Mouse (Mus musculus) heart, embryonic 16.5 days (tissue): ENCODE results near the gene Dnmt3b. TPM values are rescaled to one million over a fixed set of nuclear protein-coding genes. Genes with fewer than 3 reads are reported as not detected.
"Not testable (repeated sequence)": the region's sequence is repeated elsewhere in the genome, so short reads cannot be mapped to it uniquely, and the experiment has no call there.

Experiments used
- ATAC-seq: fragments of 200-750 bp; cut with Nextera tagmentation; replicated peaks from 2 replicates; pipeline ENCODE4 v1.8.0; 2017; ENCODE audit warnings: moderate number of reproducible peaks; ENCODE audit not compliant: insufficient read depth, low FRiP score; ENCODE audit errors: extremely low read depth
- H3K27ac ChIP-seq: fragments of 300-500 bp; sonication (generic); 2 replicates; pipeline ENCODE4 v1.5.1; 2014; ENCODE audit warnings: mild to moderate bottlenecking, low read length, control low read depth, moderate library complexity
- H3K27me3 ChIP-seq: fragments of 300-500 bp; sonication (generic); 2 replicates; pipeline ENCODE4 v1.6.1; 2014; ENCODE audit warnings: low read length, mixed read lengths; ENCODE audit not compliant: control insufficient read depth, insufficient read depth
- H3K36me3 ChIP-seq: fragments of 300-500 bp; sonication (generic); 2 replicates; pipeline ENCODE4 v1.6.1; 2014; ENCODE audit not compliant: control insufficient read depth, insufficient read depth
- H3K4me1 ChIP-seq: fragments of 300-500 bp; sonication (generic); 2 replicates; pipeline ENCODE4 v1.6.1; 2014; ENCODE audit warnings: low read length, mixed read lengths; ENCODE audit not compliant: control insufficient read depth, insufficient read depth
- H3K4me2 ChIP-seq: fragments of 300-500 bp; sonication (generic); 2 replicates; pipeline ENCODE4 v1.6.1; 2014; ENCODE audit warnings: low read depth, mild to moderate bottlenecking, control low read depth, low read length
- H3K4me3 ChIP-seq: fragments of 300-500 bp; sonication (generic); 2 replicates; pipeline ENCODE4 v1.5.1; 2014; ENCODE audit warnings: mild to moderate bottlenecking, control low read depth, low read length
- H3K9ac ChIP-seq: fragments of 300-500 bp; sonication (generic); 2 replicates; pipeline ENCODE4 v1.6.1; 2014; ENCODE audit warnings: low read length, control low read depth
- H3K9me3 ChIP-seq: fragments of 300-500 bp; sonication (generic); replicated peaks from 2 replicates; pipeline ENCODE4 v1.6.1; 2016; ENCODE audit warnings: low read length; ENCODE audit not compliant: control insufficient read depth
- WGBS: fragments of 180-500 bp; shearing (Covaris S2); extraction: QIAGEN DNeasy Blood & Tissue Kit; methylation state at CpG from one replicate; pipeline ENCODE4 v1.1.7; 2014; 5-methylcytosine and 5-hydroxymethylcytosine counted together
- polyA plus RNA-seq: library from polyadenylated mRNA; unstranded; fragments of >200 nt; fragmentation: Nextera tagmentation; extraction: Ambion mirVana; gene quantifications from 2 replicates; pipeline ENCODE4 v1.2.1, GENCODE M21; 2015

The Dnmt3b gene
- polyA plus RNA-seq, 1 experiment from 2014 or later = 8.1 TPM

GRCm38 (mm10) chr2:153651681-153652080 lies 2.4 kb downstream of the Dnmt3b start:
- Histone ChIP-seq H3K9me3 (no peaks in the 10 kb centered on the region), H3K27me3 (no peaks in the 10 kb centered on the region), H3K27ac (no peak overlapping the region), H3K4me3 (no peak overlapping the region), H3K36me3 (no peaks in the 10 kb centered on the region), H3K4me1 (peaks cover 10% of the 10 kb centered on the region), H3K9ac (no peak overlapping the region), H3K4me2 (no peak overlapping the region)
- no peak for ATAC-seq
- WGBS = 56% methylated on average over 3 of the region's 3 CpGs

GRCm38 (mm10) chr2:153657659-153658058 lies 8.4 kb downstream of the Dnmt3b start:
- not testable (repeated sequence) for H3K36me3 ChIP-seq, H3K4me2 ChIP-seq, H3K27ac ChIP-seq, H3K9ac ChIP-seq, H3K4me1 ChIP-seq, H3K9me3 ChIP-seq, H3K27me3 ChIP-seq, H3K4me3 ChIP-seq, ATAC-seq
- 81% methylated on average over 7 of the region's 8 CpGs for WGBS

- H3K4me1 ChIP-seq = no peaks in the 10 kb centered on the region
- no peaks in the 10 kb centered on the region for H3K9me3 ChIP-seq
- no peak for ATAC-seq
- no peak overlapping the region for H3K4me3 ChIP-seq
- WGBS = 44% methylated on average over 3 of the region's 3 CpGs
- no peak overlapping the region for H3K4me2 ChIP-seq
- no peaks in the 10 kb centered on the region for H3K27me3 ChIP-seq
- peaks cover 11% of the 10 kb centered on the region for H3K36me3 ChIP-seq
- H3K9ac ChIP-seq = no peak overlapping the region
- H3K27ac ChIP-seq = no peak overlapping the region
These were observed 11.4 kb downstream of the Dnmt3b start for GRCm38 (mm10) chr2:153660616-153661015.

GRCm38 (mm10) chr2:153665401-153665800 lies 16.2 kb downstream of the Dnmt3b start:
- ATAC-seq = no peak
- Histone ChIP-seq H3K4me2 (no peak overlapping the region), H3K36me3 (peaks cover 11% of the 10 kb centered on the region), H3K9me3 (no peaks in the 10 kb centered on the region), H3K27me3 (no peaks in the 10 kb centered on the region), H3K4me1 (no peaks in the 10 kb centered on the region), H3K9ac (no peak overlapping the region), H3K27ac (no peak overlapping the region), H3K4me3 (no peak overlapping the region)
- 75% methylated on average over 7 of the region's 7 CpGs for WGBS

GRCm38 (mm10) chr2:153668754-153669376 lies 19.6 kb downstream of the Dnmt3b start:
- Histone ChIP-seq H3K4me2 (no peak overlapping the region), H3K27ac (no peak overlapping the region), H3K27me3 (no peaks in the 10 kb centered on the region), H3K4me3 (no peak overlapping the region), H3K9ac (no peak overlapping the region), H3K9me3 (no peaks in the 10 kb centered on the region), H3K4me1 (no peaks in the 10 kb centered on the region), H3K36me3 (0 out of 2 replicates have a peak, but pooled peaks cover 3% of the 10 kb centered on the region)
- ATAC-seq = no peak
- 56% methylated on average over 7 of the region's 7 CpGs for WGBS

GRCm38 (mm10) chr2:153670111-153670510 lies 20.9 kb downstream of the Dnmt3b start:
- no peak overlapping the region for H3K4me3 ChIP-seq
- no peaks in the 10 kb centered on the region for H3K4me1 ChIP-seq
- no peaks in the 10 kb centered on the region for H3K9me3 ChIP-seq
- no peak for ATAC-seq
- H3K36me3 ChIP-seq = 0 out of 2 replicates have a peak, but pooled peaks cover 2% of the 10 kb centered on the region
- no peak overlapping the region for H3K4me2 ChIP-seq
- H3K9ac ChIP-seq = no peak overlapping the region
- H3K27me3 ChIP-seq = no peaks in the 10 kb centered on the region
- H3K27ac ChIP-seq = no peak overlapping the region
- WGBS = 37% methylated on average over 5 of the region's 5 CpGs

- 93% methylated on average over 2 of the region's 2 CpGs for WGBS
- H3K4me2 ChIP-seq = no peak overlapping the region
- H3K4me3 ChIP-seq = no peak overlapping the region
- H3K27me3 ChIP-seq = no peaks in the 10 kb centered on the region
- H3K9me3 ChIP-seq = no peaks in the 10 kb centered on the region
- no peak overlapping the region for H3K9ac ChIP-seq
- no peaks in the 10 kb centered on the region for H3K36me3 ChIP-seq
- no peak overlapping the region for H3K27ac ChIP-seq
- no peak for ATAC-seq
- no peaks in the 10 kb centered on the region for H3K4me1 ChIP-seq
These were observed 23.4 kb downstream of the Dnmt3b start for GRCm38 (mm10) chr2:153672619-153673018.

- not testable (repeated sequence) for H3K4me2 ChIP-seq, H3K9me3 ChIP-seq, H3K36me3 ChIP-seq, H3K9ac ChIP-seq, H3K27me3 ChIP-seq, ATAC-seq, H3K4me3 ChIP-seq, H3K4me1 ChIP-seq, H3K27ac ChIP-seq
- WGBS = 35% methylated on average over 1 of the region's 1 CpGs
These were observed 26.1 kb downstream of the Dnmt3b start for GRCm38 (mm10) chr2:153675364-153675763.

GRCm38 (mm10) chr2:153676944-153677343 lies 27.7 kb downstream of the Dnmt3b start:
- no peaks in the 10 kb centered on the region for H3K27me3 ChIP-seq
- peaks cover 15% of the 10 kb centered on the region for H3K36me3 ChIP-seq
- no peak overlapping the region for H3K27ac ChIP-seq
- no peak for ATAC-seq
- no peak overlapping the region for H3K9ac ChIP-seq
- no peak overlapping the region for H3K4me2 ChIP-seq
- no peak overlapping the region for H3K4me3 ChIP-seq
- H3K9me3 ChIP-seq = no peaks in the 10 kb centered on the region
- no peaks in the 10 kb centered on the region for H3K4me1 ChIP-seq
- WGBS = 88% methylated on average over 6 of the region's 6 CpGs
